Mouse (Mus musculus): ENCODE results near the gene Cul9. TPM values are rescaled to one million over a fixed set of nuclear protein-coding genes. Genes with fewer than 3 reads are reported as not detected.
A peak's percentile ranks its signal among the peaks of the same experiment; 100 is the strongest.
"Not testable (repeated sequence)": the region's sequence is repeated elsewhere in the genome, so short reads cannot be mapped to it uniquely, and the experiment has no call there.

Gene Cul9
- polyA plus RNA-seq, 1 experiment from 2014 or later: 4.6 TPM

GRCm38 (mm10) chr17:46558151-46558550 lies 12.0 kb upstream of the Cul9 start:
- no peak overlapping the region for H3K4me3 ChIP-seq (ENCODE audit: control insufficient read depth in 1 of 2, insufficient read depth in 1 of 2, low read depth in 1 of 2, low read length in 2 of 2)
- no peak overlapping the region for H3K9ac ChIP-seq (ENCODE audit: low read length)
- H3K4me1 ChIP-seq (ENCODE audit: control insufficient read depth in 2 of 2, insufficient read depth in 2 of 2, low read length in 2 of 2): peaks cover 6 to 19% of the 10 kb centered on the region in 2 experiments
- 73% methylated on average over 5 of the region's 5 CpGs for WGBS
- no peak overlapping the region for H3K4me2 ChIP-seq (ENCODE audit: low read length)
- no peak overlapping the region for H3K27ac ChIP-seq (replicated peaks in 1 of 2; ENCODE audit: control insufficient read depth in 1 of 2, insufficient read depth in 1 of 2, low read depth in 2 of 2, low read length in 2 of 2)
- no peaks in the 10 kb centered on the region for H3K9me3 ChIP-seq (ENCODE audit: control insufficient read depth, low read length)
- H3K27me3 ChIP-seq (ENCODE audit: control insufficient read depth, insufficient read depth, low read length): no peaks in the 10 kb centered on the region
- no peaks in the 10 kb centered on the region for H3K36me3 ChIP-seq (ENCODE audit: control insufficient read depth, insufficient read depth, low read length)
- ATAC-seq (ENCODE audit: insufficient number of reproducible peaks, insufficient read depth, low FRiP score, low read depth): no peak

- Histone ChIP-seq H3K9ac (ENCODE audit: low read length) (0 out of 2 replicates have a peak overlapping the region, but pooled peaks have one; percentile 76), H3K4me2 (ENCODE audit: low read length) (peak overlapping the region; percentile 76; the same call in 1 of the 2 replicates), H3K27ac (replicated peaks in 1 of 2; ENCODE audit: control insufficient read depth in 1 of 2, insufficient read depth in 1 of 2, low read depth in 2 of 2, low read length in 2 of 2) (peak overlapping the region; percentile 7 to 92; a peak in 3 of 4 replicates), H3K4me1 (ENCODE audit: control insufficient read depth in 2 of 2, insufficient read depth in 2 of 2, low read length in 2 of 2) (peaks cover 9 to 22% of the 10 kb centered on the region in 2 experiments)
- H3K4me3 ChIP-seq (ENCODE audit: control insufficient read depth in 1 of 2, insufficient read depth in 1 of 2, low read depth in 1 of 2, low read length in 2 of 2); H3K36me3 ChIP-seq (ENCODE audit: control insufficient read depth, insufficient read depth, low read length); ATAC-seq (ENCODE audit: insufficient number of reproducible peaks, insufficient read depth, low FRiP score, low read depth); H3K27me3 ChIP-seq (ENCODE audit: control insufficient read depth, insufficient read depth, low read length); H3K9me3 ChIP-seq (ENCODE audit: control insufficient read depth, low read length): not testable (repeated sequence)
Measured at GRCm38 (mm10) chr17:46557321-46557720, 11.1 kb upstream of the Cul9 start.

- no peak for ATAC-seq (ENCODE audit: insufficient number of reproducible peaks, insufficient read depth, low FRiP score, low read depth)
- H3K4me1 ChIP-seq (ENCODE audit: control insufficient read depth in 2 of 2, insufficient read depth in 2 of 2, low read length in 2 of 2): peaks cover 11 to 29% of the 10 kb centered on the region in 2 experiments
- peak overlapping the region; percentile 76 for H3K4me2 ChIP-seq (ENCODE audit: low read length)
- H3K4me3 ChIP-seq (ENCODE audit: control insufficient read depth in 1 of 2, insufficient read depth in 1 of 2, low read depth in 1 of 2, low read length in 2 of 2): peak overlapping the region; percentile 64 to 99
- peak overlapping the region; percentile 76 for H3K9ac ChIP-seq (ENCODE audit: low read length)
- H3K27ac ChIP-seq (replicated peaks in 1 of 2; ENCODE audit: control insufficient read depth in 1 of 2, insufficient read depth in 1 of 2, low read depth in 2 of 2, low read length in 2 of 2): peak overlapping the region; percentile 92 to 98
- no peaks in the 10 kb centered on the region for H3K27me3 ChIP-seq (ENCODE audit: control insufficient read depth, insufficient read depth, low read length)
- no peaks in the 10 kb centered on the region for H3K9me3 ChIP-seq (ENCODE audit: control insufficient read depth, low read length)
- 0% methylated on average over 11 of the region's 11 CpGs for WGBS
- peaks cover 10% of the 10 kb centered on the region for H3K36me3 ChIP-seq (ENCODE audit: control insufficient read depth, insufficient read depth, low read length)
Measured at GRCm38 (mm10) chr17:46556584-46556945, 10.4 kb upstream of the Cul9 start.

- Histone ChIP-seq H3K9ac (ENCODE audit: low read length) (peak within 1 kb of the TSS; percentile 100), H3K36me3 (ENCODE audit: control insufficient read depth, insufficient read depth, low read length) (peaks cover 17% of the 10 kb centered on the region), H3K4me3 (ENCODE audit: control insufficient read depth in 1 of 2, insufficient read depth in 1 of 2, low read depth in 1 of 2, low read length in 2 of 2) (peak within 1 kb of the TSS; percentile 90 to 99), H3K4me2 (ENCODE audit: low read length) (peak within 1 kb of the TSS; percentile 76), H3K4me1 (ENCODE audit: control insufficient read depth in 2 of 2, insufficient read depth in 2 of 2, low read length in 2 of 2) (peaks cover 11 to 33% of the 10 kb centered on the region in 2 experiments), H3K27ac (replicated peaks in 1 of 2; ENCODE audit: control insufficient read depth in 1 of 2, insufficient read depth in 1 of 2, low read depth in 2 of 2, low read length in 2 of 2) (peak within 1 kb of the TSS; percentile 93 to 98), H3K27me3 (ENCODE audit: control insufficient read depth, insufficient read depth, low read length) (no peaks in the 10 kb centered on the region), H3K9me3 (ENCODE audit: control insufficient read depth, low read length) (no peaks in the 10 kb centered on the region)
- WGBS: under 1% methylated on average over 79 of the region's 87 CpGs
- peak; percentile 89 for ATAC-seq (ENCODE audit: insufficient number of reproducible peaks, insufficient read depth, low FRiP score, low read depth)
Measured at GRCm38 (mm10) chr17:46555673-46556583, 9.7 kb upstream of the Cul9 start, which contains the start of gene Srf. Gene Srf, minus strand, starts transcription at chr17:46556175.

GRCm38 (mm10) chr17:46554977-46555672 lies 8.9 kb upstream of the Cul9 start:
- no peak for ATAC-seq (ENCODE audit: insufficient number of reproducible peaks, insufficient read depth, low FRiP score, low read depth)
- Histone ChIP-seq H3K4me2 (ENCODE audit: low read length) (peak overlapping the region; percentile 76), H3K4me3 (ENCODE audit: control insufficient read depth in 1 of 2, insufficient read depth in 1 of 2, low read depth in 1 of 2, low read length in 2 of 2) (peak overlapping the region; percentile 90 to 99), H3K36me3 (ENCODE audit: control insufficient read depth, insufficient read depth, low read length) (peaks cover 25% of the 10 kb centered on the region), H3K27me3 (ENCODE audit: control insufficient read depth, insufficient read depth, low read length) (no peaks in the 10 kb centered on the region), H3K27ac (replicated peaks in 1 of 2; ENCODE audit: control insufficient read depth in 1 of 2, insufficient read depth in 1 of 2, low read depth in 2 of 2, low read length in 2 of 2) (peak overlapping the region; percentile 93 to 95), H3K4me1 (ENCODE audit: control insufficient read depth in 2 of 2, insufficient read depth in 2 of 2, low read length in 2 of 2) (peaks cover 11 to 33% of the 10 kb centered on the region in 2 experiments), H3K9ac (ENCODE audit: low read length) (peak overlapping the region; percentile 100), H3K9me3 (ENCODE audit: control insufficient read depth, low read length) (no peaks in the 10 kb centered on the region)
- under 1% methylated on average over 64 of the region's 75 CpGs for WGBS

GRCm38 (mm10) chr17:46554646-46554976 lies 8.4 kb upstream of the Cul9 start:
- H3K4me2 ChIP-seq (ENCODE audit: low read length): peak overlapping the region; percentile 76
- ATAC-seq (ENCODE audit: insufficient number of reproducible peaks, insufficient read depth, low FRiP score, low read depth): no peak
- peak overlapping the region; percentile 90 to 99 for H3K4me3 ChIP-seq (ENCODE audit: control insufficient read depth in 1 of 2, insufficient read depth in 1 of 2, low read depth in 1 of 2, low read length in 2 of 2)
- H3K27ac ChIP-seq (replicated peaks in 1 of 2; ENCODE audit: control insufficient read depth in 1 of 2, insufficient read depth in 1 of 2, low read depth in 2 of 2, low read length in 2 of 2): peak overlapping the region; percentile 93 to 95
- H3K9ac ChIP-seq (ENCODE audit: low read length): peak overlapping the region; percentile 100
- WGBS: 0% methylated on average over 11 of the region's 11 CpGs
- H3K27me3 ChIP-seq (ENCODE audit: control insufficient read depth, insufficient read depth, low read length): no peaks in the 10 kb centered on the region
- H3K36me3 ChIP-seq (ENCODE audit: control insufficient read depth, insufficient read depth, low read length): peaks cover 30% of the 10 kb centered on the region
- H3K9me3 ChIP-seq (ENCODE audit: control insufficient read depth, low read length): no peaks in the 10 kb centered on the region
- H3K4me1 ChIP-seq (ENCODE audit: control insufficient read depth in 2 of 2, insufficient read depth in 2 of 2, low read length in 2 of 2): peaks cover 11 to 33% of the 10 kb centered on the region in 2 experiments

- no peak for ATAC-seq (ENCODE audit: insufficient number of reproducible peaks, insufficient read depth, low FRiP score, low read depth)
Measured at GRCm38 (mm10) chr17:46553926-46554325, 7.7 kb upstream of the Cul9 start.

More at GRCm38 (mm10) chr17:46553926-46554325, 7.7 kb upstream of the Cul9 start:
- Histone ChIP-seq H3K4me1 (ENCODE audit: control insufficient read depth in 2 of 2, insufficient read depth in 2 of 2, low read length in 2 of 2) (peaks cover 11 to 33% of the 10 kb centered on the region in 2 experiments), H3K27me3 (ENCODE audit: control insufficient read depth, insufficient read depth, low read length) (no peaks in the 10 kb centered on the region), H3K9ac (ENCODE audit: low read length) (peak overlapping the region; percentile 100), H3K4me2 (ENCODE audit: low read length) (peak overlapping the region; percentile 76), H3K36me3 (ENCODE audit: control insufficient read depth, insufficient read depth, low read length) (peaks cover 37% of the 10 kb centered on the region), H3K27ac (replicated peaks in 1 of 2; ENCODE audit: control insufficient read depth in 1 of 2, insufficient read depth in 1 of 2, low read depth in 2 of 2, low read length in 2 of 2) (peak overlapping the region; percentile 93 to 95), H3K9me3 (ENCODE audit: control insufficient read depth, low read length) (no peaks in the 10 kb centered on the region), H3K4me3 (ENCODE audit: control insufficient read depth in 1 of 2, insufficient read depth in 1 of 2, low read depth in 1 of 2, low read length in 2 of 2) (peak overlapping the region; percentile 90 to 99)
- 25% methylated on average over 3 of the region's 3 CpGs for WGBS
